Mouse (Mus musculus) forebrain, embryonic 12.5 days (tissue): ENCODE measurements around the gene H3f3a. TPM values are rescaled to one million over a fixed set of nuclear protein-coding genes. Genes with fewer than 3 reads are reported as not detected.

ENCODE experiments used
- polyA plus RNA-seq: library from polyadenylated mRNA; unstranded; fragments of >200 nt; fragmentation: Nextera tagmentation; extraction: Ambion mirVana; gene quantifications from 2 replicates; pipeline ENCODE4 v1.2.1, GENCODE M21; 2016

Gene H3f3a
- polyA plus RNA-seq, 1 experiment from 2014 or later, result 3,507 TPM

Other genes with a start within 250 kb of the H3f3a start
- gene Parp1, start 245.0 kb downstream of the H3f3a start, polyA plus RNA-seq, result 241 and 255 TPM in 2 replicates
- 27.1 and 30.0 TPM in 2 replicates for gene Lin9, start 172.8 kb downstream of the H3f3a start, polyA plus RNA-seq
- gene Mixl1, start 116.9 kb downstream of the H3f3a start, polyA plus RNA-seq, result not detected in 2 replicates
- gene Acbd3, start 87.9 kb downstream of the H3f3a start, polyA plus RNA-seq, result 22.5 and 23.7 TPM in 2 replicates
- 39.0 and 39.1 TPM in 2 replicates for gene Sde2, start 37.2 kb upstream of the H3f3a start, polyA plus RNA-seq
- 0.17 TPM in 1 of 2 replicates, not detected in the other for gene Lefty2, start 79.2 kb upstream of the H3f3a start, polyA plus RNA-seq
- gene Pycr2, start 90.3 kb upstream of the H3f3a start, polyA plus RNA-seq, result 98.3 and 98.4 TPM in 2 replicates
- 0.24 and 0.34 TPM in 2 replicates for gene Lefty1, start 121.1 kb upstream of the H3f3a start, polyA plus RNA-seq
- 2.0 and 2.4 TPM in 2 replicates for gene Tmem63a, start 128.4 kb upstream of the H3f3a start, polyA plus RNA-seq
- gene Ephx1, start 207.0 kb upstream of the H3f3a start, polyA plus RNA-seq, result 0.95 and 1.3 TPM in 2 replicates
- gene 9130409I23Rik, start 237.3 kb upstream of the H3f3a start, polyA plus RNA-seq, result not detected in 2 replicates